Mouse (Mus musculus): ENCODE results near the gene Pcdh17.

DNA sequence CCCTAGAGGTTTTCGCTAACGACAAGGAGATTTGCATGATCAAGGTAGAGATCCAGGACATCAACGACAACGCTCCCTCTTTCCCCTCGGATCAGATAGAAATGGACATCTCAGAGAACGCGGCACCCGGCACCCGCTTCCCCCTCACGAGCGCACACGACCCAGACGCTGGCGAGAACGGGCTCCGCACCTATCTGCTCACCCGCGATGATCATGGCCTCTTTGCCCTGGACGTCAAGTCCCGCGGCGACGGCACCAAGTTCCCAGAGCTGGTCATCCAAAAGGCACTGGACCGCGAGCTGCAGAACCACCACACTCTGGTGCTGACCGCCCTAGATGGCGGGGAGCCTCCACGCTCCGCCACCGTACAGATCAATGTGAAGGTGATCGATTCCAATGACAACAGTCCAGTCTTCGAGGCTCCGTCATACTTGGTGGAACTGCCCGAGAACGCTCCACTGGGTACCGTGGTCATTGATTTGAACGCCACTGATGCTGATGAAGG, 3.1 kb downstream of the Pcdh17 start:
- TF ChIP-seq CTCF (IDR thresholded peaks at IDR 0.05; ENCODE audit: borderline replicate concordance, insufficient read depth, low read depth, low read length) = no peak
- TF ChIP-seq POLR2A (IDR thresholded peaks at IDR 0.05; ENCODE audit: borderline replicate concordance, insufficient read depth, low read length) = no peak

Measured in cerebellum, adult 2 months (tissue).